Mouse (Mus musculus): ENCODE measurements around the gene Acod1.

The Acod1 gene

GRCm38 (mm10) chr14:103102731-103103335 lies 56.1 kb downstream of the Acod1 start:
- no peak for DNase-seq

Measured in spleen, adult 18-20 months (tissue).